Mouse (Mus musculus) erythroblast, embryonic 14.5 days (primary cell): ENCODE measurements around the gene Hyal3.

Source experiments
- GATA1 ChIP-seq: IDR thresholded peaks from 2 replicates; pipeline ENCODE4 v1.6.1; 2012; ENCODE audit warnings: low read length, inconsistent platforms, mixed read lengths
- TAL1 ChIP-seq: IDR thresholded peaks from 3 replicates; pipeline ENCODE4 v1.6.1; 2012; ENCODE audit warnings: low read length, inconsistent platforms, mixed read lengths

- TF ChIP-seq GATA1, result no peak
- TF ChIP-seq TAL1, result no peak
Observed at GRCm38 (mm10) chr9:107539940-107540339, 40.7 kb upstream of the Hyal3 start.
